Mouse (Mus musculus) C2C12 (cell line): ENCODE results near the gene Gm3020. TPM values are rescaled to one million over a fixed set of nuclear protein-coding genes. Genes with fewer than 3 reads are reported as not detected.
"Not testable (repeated sequence)": the region's sequence is repeated elsewhere in the genome, so short reads cannot be mapped to it uniquely, and the experiment has no call there.

ENCODE experiments used
- H3K27me3 ChIP-seq: one replicate; pipeline ENCODE4 v1.6.1; 2011; ENCODE audit not compliant: control insufficient read depth, insufficient read depth, insufficient read length
- H3K36me3 ChIP-seq: one replicate; pipeline ENCODE4 v1.6.1; 2011; ENCODE audit not compliant: control insufficient read depth, insufficient read depth
- H3K4me3 ChIP-seq: one replicate; pipeline ENCODE4 v1.5.1; 2011; ENCODE audit warnings: mild to moderate bottlenecking, control low read depth; ENCODE audit not compliant: poor library complexity, insufficient read depth, severe bottlenecking
- H3K79me2 ChIP-seq: one replicate; pipeline ENCODE4 v1.6.1; 2011; ENCODE audit not compliant: control insufficient read depth, insufficient read depth
- H3K79me3 ChIP-seq: one replicate; pipeline ENCODE4 v1.6.1; 2011; ENCODE audit warnings: low read depth, control low read depth
- H3ac ChIP-seq: one replicate; pipeline ENCODE3; 2011; ENCODE audit warnings: low read depth; ENCODE audit not compliant: control insufficient read depth, insufficient read length
- long read RNA-seq, 2 experiments: library from polyadenylated mRNA; unstranded; transcript quantifications; one replicate each; pipeline ENCODE4 v2.0.0; 2019 to 2020
- polyA plus RNA-seq: library from polyadenylated mRNA; unstranded; fragments of >200 nt; fragmentation: generic; extraction: Trizol; gene quantifications from one replicate; pipeline ENCODE4 v1.2.1, GENCODE M21; 2012; ENCODE audit warnings: missing spikeins

Gm3020 gene
- polyA plus RNA-seq = 0.01 TPM
- long read RNA-seq, experiment 1 = 0 reads
- long read RNA-seq, experiment 2 = 0 reads

DNA sequence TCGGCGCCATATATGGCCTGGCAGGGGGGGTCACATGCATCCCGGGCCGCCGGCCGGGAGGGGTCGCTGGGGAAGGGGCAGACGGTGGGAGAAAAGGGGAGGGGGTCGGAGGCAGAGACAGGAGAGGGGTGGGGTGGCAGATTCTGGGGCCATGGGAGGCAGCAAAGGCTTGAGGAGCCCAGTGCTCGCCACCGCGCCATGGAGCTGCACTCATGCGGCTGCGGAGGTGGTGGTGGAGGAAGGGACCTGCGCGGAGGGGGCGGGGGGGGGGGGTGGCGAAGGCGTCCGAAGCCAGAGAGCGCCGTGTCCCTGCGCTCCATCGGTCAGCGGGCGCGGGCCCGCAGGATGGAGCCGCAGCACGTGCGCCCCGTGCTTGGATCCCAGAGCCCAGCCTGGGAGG, at the start of gene Gm3020:
Gene Gm3020, plus strand, starts transcription at position 301 of the 400 bp plus-strand sequence.
- not testable (repeated sequence) for H3K4me3 ChIP-seq, H3K79me2 ChIP-seq, H3K79me3 ChIP-seq, H3K36me3 ChIP-seq, H3ac ChIP-seq, H3K27me3 ChIP-seq

DNA sequence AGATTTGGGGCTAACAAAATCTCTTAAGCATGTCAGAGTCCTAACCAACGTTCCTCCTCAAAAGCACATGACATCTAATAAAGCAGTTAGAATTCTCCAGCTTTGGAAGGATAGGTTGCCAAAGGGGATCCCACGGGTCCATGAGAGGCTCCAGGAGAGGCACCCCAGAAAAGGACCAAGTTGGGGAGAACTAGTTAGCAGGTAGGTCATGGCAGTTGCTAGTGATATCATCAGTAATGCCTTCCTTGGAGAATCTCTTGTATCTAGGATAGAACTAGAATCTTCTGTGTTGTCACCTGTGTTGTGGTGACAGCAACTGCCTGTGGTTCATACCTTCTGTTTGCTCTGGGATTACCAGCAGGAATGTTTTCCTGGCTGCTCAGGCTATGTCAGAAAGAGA, 17.6 kb upstream of the Gm3020 start, which contains the start of gene Gm3012:
Gene Gm3012, plus strand, starts transcription at position 301 of the 400 bp plus-strand sequence.
- not testable (repeated sequence) for H3K27me3 ChIP-seq, H3ac ChIP-seq, H3K79me3 ChIP-seq

DNA sequence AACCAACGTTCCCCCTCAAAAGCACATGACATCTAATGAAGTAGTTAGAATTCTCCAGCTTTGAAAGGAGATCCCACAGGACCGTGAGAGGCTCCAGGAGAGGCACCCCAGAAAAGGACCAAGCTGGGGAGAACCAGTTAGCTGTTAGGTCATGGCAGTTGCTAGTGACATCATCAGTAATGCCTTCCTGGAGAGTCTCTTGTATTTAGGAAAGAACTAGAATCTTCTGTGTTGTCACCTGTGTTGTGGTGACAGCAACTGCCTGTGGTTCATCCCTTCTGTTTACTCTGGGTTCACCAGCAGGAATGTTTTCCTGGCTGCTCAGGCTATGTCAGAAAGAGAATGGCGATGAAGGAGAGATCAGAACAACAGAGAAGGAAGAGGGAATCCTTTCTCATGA, 36.7 kb downstream of the Gm3020 start, which contains the start of gene Gm3043:
Gene Gm3043, plus strand, starts transcription at position 301 of the 400 bp plus-strand sequence.
- not testable (repeated sequence) for H3ac ChIP-seq, H3K4me3 ChIP-seq, H3K79me3 ChIP-seq, H3K36me3 ChIP-seq, H3K27me3 ChIP-seq, H3K79me2 ChIP-seq

More for the DNA sequence above, 17.6 kb upstream of the Gm3020 start, which contains the start of gene Gm3012:
- H3K36me3 ChIP-seq, H3K4me3 ChIP-seq, H3K79me2 ChIP-seq: not testable (repeated sequence)

Other genes starting within 250 kb of the Gm3020 start
- gene Gm10409, start 239.4 kb upstream of the Gm3020 start, polyA plus RNA-seq = 0.01 TPM
- not detected for gene Gm3005, start 223.9 kb upstream of the Gm3020 start, polyA plus RNA-seq
- not detected for gene Gm10408, start 202.7 kb upstream of the Gm3020 start, polyA plus RNA-seq
- not detected for gene Gm3012, start 17.5 kb upstream of the Gm3020 start, polyA plus RNA-seq
- gene Gm3043, start 36.8 kb downstream of the Gm3020 start, polyA plus RNA-seq = not detected
- gene Gm3002, start 158.0 kb downstream of the Gm3020 start, polyA plus RNA-seq = not detected
- not detected for gene Gm3033, start 194.2 kb downstream of the Gm3020 start, polyA plus RNA-seq
- gene Gm2916, start 232.1 kb downstream of the Gm3020 start, polyA plus RNA-seq = 0.07 TPM